Mouse (Mus musculus): ENCODE results near the gene Cntn1. TPM values are rescaled to one million over a fixed set of nuclear protein-coding genes. Genes with fewer than 3 reads are reported as not detected.

Gene Cntn1
- 109 and 122 TPM in 2 replicates for polyA plus RNA-seq (2021; fragmentation: Nextera tagmentation)
- long read RNA-seq, experiment 1, full-length matches to known transcripts = 51 of 262 reads
- long read RNA-seq, experiment 1, partial matches to known transcripts = 94 of 262 reads
- long read RNA-seq, experiment 1, other reads (novel, unspliced or antisense) = 117 of 262 reads
- long read RNA-seq, experiment 2, full-length matches to known transcripts = 378 of 601 reads
- long read RNA-seq, experiment 2, partial matches to known transcripts = 110 of 601 reads
- long read RNA-seq, experiment 2, other reads (novel, unspliced or antisense) = 113 of 601 reads

DNA sequence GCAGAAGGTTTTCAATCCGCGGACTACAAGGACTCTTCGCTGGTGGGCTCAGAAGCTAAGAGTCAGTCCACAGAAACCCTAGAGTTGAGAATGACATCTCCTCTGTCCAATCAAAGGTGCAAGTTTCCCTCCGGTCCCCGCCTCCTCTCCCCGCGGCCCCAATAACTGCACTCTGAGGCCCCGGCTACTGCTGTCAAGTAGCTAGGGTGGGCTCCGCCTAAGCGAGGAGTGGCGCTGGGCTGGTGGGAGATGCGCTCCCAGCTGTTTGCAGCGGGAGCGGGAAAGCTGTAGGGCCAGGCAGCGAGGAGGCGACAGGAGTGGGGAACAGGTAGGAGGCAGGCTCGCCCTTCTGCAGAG is at the start of gene Cntn1:
TSS of gene Cntn1 (plus strand) at position 170 of the 357 bp plus-strand sequence.

Other genes with a start within 250 kb of the Cntn1 start
- gene Smgc, start 212.9 kb upstream of the Cntn1 start, polyA plus RNA-seq (2021; fragmentation: Nextera tagmentation) = not detected in 2 replicates

Measured in layer of hippocampus, adult 6 months (tissue).